Mouse (Mus musculus) right cerebral cortex, postnatal 10 days (tissue): Measurements from ENCODE around the gene Olfr1054.
"Not testable (repeated sequence)": the region's sequence is repeated elsewhere in the genome, so short reads cannot be mapped to it uniquely, and the experiment has no call there.

ENCODE experiments used
- DNase-seq, 2 experiments: peaks; one replicate each; pipeline ENCODE4 v3.0.0; 2021; ENCODE audit warnings: low spot score in 2 of 2

Olfr1054 gene

GRCm38 (mm10) chr2:86335333-86335732, at the start of gene Olfr1054:
Gene Olfr1054, minus strand, starts transcription at chr2:86335433.
- DNase-seq: no peak

- no peak for DNase-seq
Observed at GRCm38 (mm10) chr2:86378293-86378692, 43.1 kb upstream of the Olfr1054 start, which contains the start of gene Olfr1057. Gene Olfr1057, minus strand, starts transcription at chr2:86378393.

GRCm38 (mm10) chr2:86366342-86366741, 31.1 kb upstream of the Olfr1054 start:
- DNase-seq: not testable (repeated sequence)

- DNase-seq: no peak
Observed at GRCm38 (mm10) chr2:86362369-86362768, 27.1 kb upstream of the Olfr1054 start, which contains the start of gene Olfr1056. Gene Olfr1056, minus strand, starts transcription at chr2:86362469.

- not testable (repeated sequence) for DNase-seq
Observed at GRCm38 (mm10) chr2:86351751-86352150, 16.5 kb upstream of the Olfr1054 start.

- DNase-seq: no peak
Observed at GRCm38 (mm10) chr2:86350184-86350583, 15.0 kb upstream of the Olfr1054 start, which contains the start of gene Olfr1055. Gene Olfr1055, minus strand, starts transcription at chr2:86350284.

GRCm38 (mm10) chr2:86315184-86315583, 20.0 kb downstream of the Olfr1054 start, which contains the start of gene Olfr1053:
Gene Olfr1053, minus strand, starts transcription at chr2:86315284.
- DNase-seq: no peak

GRCm38 (mm10) chr2:86292155-86292554, 43.1 kb downstream of the Olfr1054 start, which contains the start of gene Olfr1052:
Gene Olfr1052, plus strand, starts transcription at chr2:86292455.
- no peak for DNase-seq
